Mouse (Mus musculus) gastrocnemius, adult 8-10 months (tissue): ENCODE results near the gene Ern2. TPM values are rescaled to one million over a fixed set of nuclear protein-coding genes. Genes with fewer than 3 reads are reported as not detected.

Experiments used
- DNase-seq, 2 experiments: peaks; one replicate each; pipeline ENCODE4 v3.0.0; 2022; ENCODE audit warnings: low spot score in 2 of 2
- total RNA-seq, 4 experiments: library from RNA; stranded (reverse); gene quantifications; 2 replicates each; pipeline ENCODE4 v1.2.4; 2022

The Ern2 gene
- total RNA-seq, 4 experiments from 2014 or later, result not detected

- DNase-seq, result peak; percentile 13 to 38
Observed at GRCm38 (mm10) chr7:122158915-122159902, 26.8 kb downstream of the Ern2 start, which contains the start of gene Plk1. TSS of gene Plk1 (plus strand) at chr7:122159439.

DNA sequence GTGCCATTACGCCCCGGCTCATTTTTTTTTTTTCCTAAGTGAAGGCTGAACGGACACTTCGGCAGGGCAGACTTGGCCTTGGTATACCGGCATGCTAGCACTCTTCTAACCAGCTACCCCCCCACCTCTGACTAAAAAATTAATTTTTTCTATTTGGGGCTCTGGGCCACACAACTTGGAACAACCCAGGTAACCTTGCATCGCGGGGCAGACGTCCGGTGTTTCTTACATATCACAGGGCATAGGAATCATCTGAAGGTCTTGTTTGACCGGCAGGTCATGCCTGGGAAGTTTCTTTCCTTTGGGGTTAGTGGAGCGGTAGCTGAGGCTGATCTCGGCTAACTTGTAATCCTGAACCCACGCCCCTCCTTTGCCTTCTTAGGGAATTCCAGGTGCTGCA lies 27.5 kb downstream of the Ern2 start:
- no peak for DNase-seq

GRCm38 (mm10) chr7:122152473-122152872 lies 33.5 kb downstream of the Ern2 start:
- no peak for DNase-seq

DNA sequence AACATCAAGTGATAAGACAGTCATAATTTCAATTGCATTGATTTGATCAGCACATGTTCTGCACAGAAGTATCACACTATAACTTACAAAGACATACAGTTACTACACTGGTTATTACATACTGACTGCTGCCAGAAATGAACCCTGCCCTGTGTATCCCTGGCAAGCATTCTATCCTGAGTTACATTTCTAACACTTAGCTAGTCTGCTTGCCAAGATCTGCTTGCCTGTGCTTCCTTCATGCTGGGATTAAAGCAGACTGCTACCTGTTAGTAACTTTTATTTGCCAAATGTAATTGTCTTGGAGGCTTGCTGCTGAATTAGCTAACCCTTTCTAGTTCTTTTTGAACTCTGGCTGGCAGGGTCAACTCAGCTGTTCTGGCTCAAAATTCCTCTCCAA lies 45.0 kb downstream of the Ern2 start:
- DNase-seq, result no peak

- DNase-seq, result no peak
Observed at GRCm38 (mm10) chr7:122138190-122138589, 47.8 kb downstream of the Ern2 start.

GRCm38 (mm10) chr7:122137071-122137470 lies 48.9 kb downstream of the Ern2 start:
- no peak for DNase-seq

DNA sequence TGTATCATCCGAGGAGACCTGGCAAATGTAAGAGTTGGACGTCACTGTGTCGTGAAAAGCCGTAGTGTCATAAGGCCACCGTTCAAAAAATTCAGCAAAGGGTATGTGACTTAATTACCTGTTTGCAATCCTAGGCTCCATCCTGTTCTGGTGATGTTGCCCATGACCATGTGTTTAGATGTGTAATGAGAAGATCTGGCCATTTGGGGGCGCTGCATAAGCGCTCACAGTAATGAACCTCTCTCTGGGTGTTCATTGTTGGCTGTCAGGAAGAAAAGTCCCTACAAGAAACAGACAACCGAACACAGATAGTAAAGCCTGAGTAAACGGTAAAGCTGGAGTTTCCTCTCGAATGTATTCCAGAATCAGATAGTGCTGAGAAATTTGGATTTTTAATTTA lies 50.9 kb downstream of the Ern2 start:
- DNase-seq, result no peak

DNA sequence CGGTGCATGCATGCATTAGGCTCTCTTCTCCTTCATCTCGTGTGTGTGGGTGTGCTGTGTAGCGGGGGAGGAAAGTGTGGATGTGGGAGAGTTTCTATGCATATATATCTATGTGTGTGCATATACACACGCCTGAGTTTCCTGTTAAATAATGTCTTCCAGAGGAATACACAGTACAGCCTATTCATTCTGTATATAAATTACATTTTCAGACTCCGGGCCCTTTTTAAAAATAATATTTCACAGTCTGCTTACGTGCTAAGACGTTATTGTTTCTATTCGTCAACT lies 52.7 kb downstream of the Ern2 start:
- DNase-seq, result no peak

DNA sequence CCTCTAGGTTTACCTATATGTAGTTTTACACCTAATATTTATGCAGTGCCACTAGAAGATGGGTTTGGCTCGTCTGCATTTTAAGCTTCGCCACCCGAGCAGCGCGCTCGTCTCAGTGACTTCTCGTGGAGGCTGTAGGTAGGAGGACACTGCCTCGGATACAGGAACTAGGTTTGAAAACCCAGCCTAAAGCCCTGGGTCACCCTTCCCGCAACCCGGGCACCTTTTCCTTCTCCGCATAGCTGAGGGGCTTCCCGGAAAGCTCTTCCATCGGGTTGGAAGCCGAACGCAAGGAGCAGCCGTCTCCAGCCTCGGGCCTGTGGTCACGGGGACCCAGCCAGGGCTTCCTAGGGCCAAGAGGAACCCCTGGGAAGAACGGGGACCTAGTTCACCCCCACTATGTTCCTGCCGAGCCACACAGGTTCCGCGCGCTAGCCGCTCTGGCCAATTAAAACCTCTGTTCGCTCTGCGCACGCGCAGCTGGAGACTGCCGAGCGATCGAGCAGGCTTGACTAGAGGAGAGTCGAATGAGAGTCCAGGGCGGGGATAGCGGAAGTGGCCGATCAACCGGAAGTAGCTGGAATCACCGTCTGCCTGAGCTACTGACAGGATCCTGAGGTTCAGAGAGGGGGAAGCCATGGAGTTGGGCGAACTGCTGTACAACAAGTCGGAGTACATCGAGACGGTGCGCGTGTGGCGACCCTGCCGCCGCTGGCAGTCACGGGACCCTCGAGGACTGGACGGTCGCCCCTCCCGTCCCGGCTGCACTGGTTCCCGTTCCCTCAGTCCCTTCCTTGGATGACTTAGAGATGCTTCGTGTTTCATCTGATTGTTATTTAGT lies 53.3 kb downstream of the Ern2 start, which contains the start of the genes Palb2 and Dctn5:
Palb2 (minus strand) TSS at position 489 of the 841 bp plus-strand sequence.
Dctn5 (plus strand) TSS at position 545 of the 841 bp plus-strand sequence.
- DNase-seq, result peak; percentile 95

DNA sequence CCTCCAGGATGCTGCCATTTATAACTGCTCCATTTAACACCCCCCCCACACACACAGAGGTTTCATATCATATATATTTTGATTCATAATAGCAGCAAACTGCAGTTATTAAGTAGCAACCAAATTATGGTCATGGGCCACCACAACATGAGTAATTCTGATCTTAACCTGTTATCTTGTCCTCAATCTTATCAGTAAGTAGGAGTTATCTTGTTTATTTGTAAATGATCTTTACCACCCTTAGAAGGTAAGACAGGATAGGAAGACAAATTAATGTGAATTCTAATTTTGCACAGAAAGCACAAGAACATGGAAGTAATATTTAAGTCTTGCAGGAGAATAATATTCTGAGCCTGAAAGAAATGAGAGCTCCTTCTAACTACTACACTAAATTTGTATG lies 54.2 kb downstream of the Ern2 start:
- DNase-seq, result no peak

GRCm38 (mm10) chr7:122126946-122127345 lies 59.1 kb downstream of the Ern2 start:
- DNase-seq, result no peak

DNA sequence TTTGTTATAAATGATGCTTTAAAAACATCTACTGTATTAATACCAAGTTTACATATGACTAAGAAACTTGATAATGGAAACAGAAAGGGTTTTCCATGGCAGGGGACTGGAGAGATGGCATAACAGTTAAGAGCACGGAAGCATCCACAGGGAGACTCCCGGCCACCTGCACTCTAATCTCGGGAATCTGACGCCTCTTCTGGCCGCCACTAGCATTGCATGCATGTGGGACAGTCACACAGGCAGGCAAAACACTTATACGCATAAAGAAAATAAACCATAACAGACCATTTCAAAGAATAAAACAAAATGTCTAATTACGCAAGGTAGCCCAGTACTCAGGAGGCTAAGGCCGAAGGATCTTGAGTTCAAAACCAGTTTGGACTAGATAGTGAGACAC lies 60.4 kb downstream of the Ern2 start:
- no peak for DNase-seq

DNA sequence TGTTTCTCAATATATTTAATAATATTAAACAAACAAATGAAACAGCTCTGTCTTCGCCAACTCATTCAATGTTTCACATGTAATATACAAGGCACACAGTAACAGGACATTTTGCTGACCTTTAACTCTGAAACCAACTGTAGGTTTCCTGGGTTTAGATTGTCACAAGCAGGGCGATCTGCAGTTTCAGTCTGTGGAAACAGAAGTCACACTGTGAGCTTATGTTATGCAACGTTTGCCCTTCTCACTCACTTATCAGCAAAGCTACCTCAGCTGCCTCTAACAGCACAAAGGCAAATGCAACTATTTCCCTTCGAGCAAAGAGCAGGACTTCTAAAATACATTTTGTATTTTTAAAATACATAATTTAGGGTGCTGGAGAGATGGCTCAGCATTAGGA lies 62.5 kb downstream of the Ern2 start:
- DNase-seq, result no peak

Other genes with a start within 250 kb of the Ern2 start
- gene Cog7, start 204.5 kb downstream of the Ern2 start, total RNA-seq, result 10 to 100 TPM; 11.1 to 11.9 (median 11.6) TPM
- gene Gga2, start 165.0 kb downstream of the Ern2 start, total RNA-seq, result 10 to 100 TPM; 13.3 to 17.0 (median 15.2) TPM
- 10 to 100 TPM; 18.3 to 22.9 (median 21.0) TPM for gene Ubfd1, start 119.0 kb downstream of the Ern2 start, total RNA-seq
- 1 to 10 TPM; 6.4 to 9.3 (median 8.0) TPM for gene Ears2, start 118.9 kb downstream of the Ern2 start, total RNA-seq
- 100 to 1,000 TPM; 535 to 610 (median 563) TPM for gene Ndufab1, start 84.3 kb downstream of the Ern2 start, total RNA-seq
- 1 to 10 TPM in 1 of 4 experiments, under 1 TPM in 3; 0.24 to 1.2 (median 0.42) TPM for gene Palb2, start 53.2 kb downstream of the Ern2 start, total RNA-seq
- gene Dctn5, start 53.2 kb downstream of the Ern2 start, total RNA-seq, result 10 to 100 TPM; 16.2 to 18.3 (median 17.6) TPM
- under 1 TPM in 1 of 4 experiments, not detected in 3; 0.13 TPM for gene Plk1, start 26.8 kb downstream of the Ern2 start, total RNA-seq
- gene Chp2, start 33.3 kb upstream of the Ern2 start, total RNA-seq, result 1 to 10 TPM; 2.5 to 4.3 (median 3.4) TPM
- gene Prkcb, start 102.5 kb upstream of the Ern2 start, total RNA-seq, result 1 to 10 TPM in 1 of 4 experiments, under 1 TPM in 3; 0.15 to 1.2 (median 0.73) TPM